Mouse (Mus musculus) adrenal gland, postnatal 14 days (tissue): ENCODE results near the gene Frmd5. TPM values are rescaled to one million over a fixed set of nuclear protein-coding genes. Genes with fewer than 3 reads are reported as not detected.

Experiments
- DNase-seq: peaks from one replicate; pipeline ENCODE4 v3.0.0; 2021; ENCODE audit warnings: mixed read lengths
- total RNA-seq: library from RNA; stranded (reverse); gene quantifications from 2 replicates; pipeline ENCODE4 v1.2.3, GENCODE M21; 2021

Gene Frmd5
- total RNA-seq, 1 experiment from 2014 or later: 102 TPM

DNA sequence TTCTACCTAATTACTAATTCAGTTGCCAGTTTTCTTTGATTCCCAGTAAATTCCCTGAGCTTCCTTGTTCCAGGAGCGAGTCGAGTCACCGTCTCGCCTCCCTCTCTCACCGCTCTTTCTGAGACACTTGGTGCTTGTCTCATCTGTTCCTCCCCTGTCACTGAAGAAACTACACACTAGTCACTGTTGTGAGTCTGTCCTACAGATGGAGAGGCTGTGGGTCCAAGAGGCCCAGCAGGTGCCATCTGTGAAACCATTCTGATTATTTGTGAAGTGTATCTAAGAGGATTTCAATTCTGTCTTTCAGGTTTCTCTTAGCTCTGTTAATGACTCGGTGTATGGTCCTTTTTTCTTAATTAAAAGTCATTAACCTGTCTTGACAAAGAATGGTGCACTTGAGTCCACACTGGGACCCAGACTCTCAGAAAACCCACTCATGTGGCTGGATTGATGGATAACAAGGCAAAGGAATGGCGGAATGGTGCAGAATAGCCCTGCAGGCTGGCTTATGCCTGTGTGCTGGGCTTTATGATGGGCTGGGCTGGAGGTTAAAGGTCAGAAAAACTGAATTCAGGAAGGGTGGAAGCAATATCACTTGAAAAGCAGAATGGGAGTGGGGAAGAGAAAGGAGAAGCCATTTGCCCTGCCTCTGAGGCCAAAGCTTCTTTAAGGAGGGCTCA is 186.2 kb downstream of the Frmd5 start:
- DNase-seq: no peak

DNA sequence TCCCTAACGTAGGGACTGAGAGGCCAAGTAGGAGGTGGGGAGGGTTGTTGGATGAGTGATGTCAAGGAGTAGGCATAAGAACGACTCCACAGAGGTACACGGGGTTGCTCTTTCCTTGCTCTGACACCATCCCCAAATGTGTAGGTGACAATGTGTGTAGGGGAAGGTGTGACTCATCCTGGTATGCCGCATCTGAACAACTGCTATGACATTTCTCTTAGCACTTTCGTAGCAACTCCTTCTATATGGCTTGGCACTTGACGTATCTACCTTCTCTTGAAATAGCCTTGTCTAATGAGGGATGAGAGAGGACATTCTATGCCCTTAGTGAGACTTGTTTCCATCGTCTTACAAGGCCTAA is 191.7 kb downstream of the Frmd5 start:
- no peak for DNase-seq

DNA sequence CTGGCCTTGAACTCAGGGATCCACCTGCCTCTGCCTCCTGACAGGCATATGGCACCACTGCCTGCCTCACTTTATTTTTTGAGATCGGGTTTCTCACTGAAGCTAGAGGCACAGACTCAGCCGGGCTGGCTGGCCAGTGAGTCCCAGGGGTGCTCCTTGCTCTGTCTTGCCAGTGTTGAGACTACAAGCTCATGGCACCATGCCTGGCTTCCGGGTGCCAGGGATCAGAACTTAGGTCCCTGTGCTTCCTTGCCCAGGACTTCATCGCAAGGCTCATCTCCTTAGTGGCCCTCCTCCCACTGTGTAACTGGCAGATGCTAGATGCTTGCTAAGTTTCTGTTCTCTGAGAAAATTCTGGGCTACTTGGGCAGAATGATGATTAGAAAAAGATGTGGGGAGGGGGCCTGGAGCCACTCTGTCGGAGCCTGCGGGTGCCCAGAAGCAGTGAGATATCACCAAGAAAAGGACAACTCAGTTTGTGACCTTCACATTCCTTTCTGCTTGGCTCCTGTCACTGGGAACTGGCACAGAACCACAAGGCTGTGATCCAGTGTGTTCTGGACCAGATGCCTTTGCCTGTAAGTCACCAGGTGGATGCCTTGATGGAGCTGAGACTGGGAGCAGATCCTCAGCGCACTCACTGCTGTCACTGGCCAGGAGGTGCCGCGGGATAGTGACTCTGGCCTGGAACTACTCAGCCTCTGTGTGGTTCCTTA is 192.2 kb downstream of the Frmd5 start:
- DNase-seq: peak; percentile 74

DNA sequence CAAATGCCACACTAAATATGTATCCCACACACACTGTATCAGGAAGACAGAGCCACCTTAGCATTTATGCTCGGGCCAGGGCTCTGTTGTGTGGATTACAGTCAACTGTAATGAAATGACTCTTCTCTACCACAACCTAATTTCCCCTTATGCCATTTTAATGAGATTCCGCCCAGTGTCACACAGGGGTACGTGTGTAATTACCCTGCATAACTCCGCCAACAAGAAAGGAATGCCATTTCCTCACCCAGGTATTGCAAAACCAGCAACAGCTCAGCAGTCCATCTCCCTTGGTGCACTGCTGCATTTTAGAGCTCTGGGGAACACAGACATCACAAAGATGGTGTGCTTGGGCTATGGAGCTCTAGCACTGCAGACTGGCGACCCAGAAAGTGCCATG is 194.8 kb downstream of the Frmd5 start:
- DNase-seq: peak; percentile 31

DNA sequence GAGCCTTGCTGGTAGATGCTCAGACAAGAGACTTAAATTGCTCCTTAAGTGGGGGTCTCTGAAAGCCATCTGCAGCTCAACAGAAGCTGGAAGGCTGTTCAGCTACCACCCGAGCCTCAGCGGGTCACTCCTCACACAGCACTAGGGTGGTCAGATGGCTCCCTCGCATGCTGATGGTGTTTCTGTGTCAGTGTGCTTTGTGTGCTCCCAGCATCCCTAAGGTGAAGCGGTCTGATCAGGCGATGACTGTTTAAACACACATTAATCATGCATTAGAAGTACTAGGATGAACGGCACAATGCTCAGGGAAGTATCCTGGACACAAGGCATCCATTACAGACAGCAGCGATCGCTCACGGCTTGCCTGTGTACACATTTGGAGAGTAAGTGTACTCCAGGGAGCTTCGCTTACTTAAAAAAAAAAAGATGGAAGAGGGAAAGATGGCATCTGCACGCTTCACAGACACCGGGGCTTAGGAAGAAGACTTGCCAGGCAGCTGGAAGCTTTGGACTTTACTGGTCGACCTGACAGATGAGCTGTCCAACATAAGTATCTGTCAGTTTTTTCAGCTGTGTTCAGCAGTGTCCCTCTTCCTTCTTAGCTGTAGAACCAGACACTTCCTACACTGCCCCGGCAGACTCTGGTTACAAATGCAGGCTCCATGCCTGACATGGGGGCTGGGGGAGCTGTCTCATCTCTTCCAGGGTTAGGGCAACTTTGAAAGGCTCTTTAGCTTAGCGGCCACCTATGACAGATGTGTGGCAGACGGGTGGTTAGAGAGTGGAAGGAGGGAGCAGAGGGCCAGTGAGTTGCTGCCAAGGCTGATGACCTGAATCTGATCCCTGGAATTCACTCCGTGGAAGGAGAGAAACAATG is 196.6 kb downstream of the Frmd5 start:
- peak; percentile 40 for DNase-seq

DNA sequence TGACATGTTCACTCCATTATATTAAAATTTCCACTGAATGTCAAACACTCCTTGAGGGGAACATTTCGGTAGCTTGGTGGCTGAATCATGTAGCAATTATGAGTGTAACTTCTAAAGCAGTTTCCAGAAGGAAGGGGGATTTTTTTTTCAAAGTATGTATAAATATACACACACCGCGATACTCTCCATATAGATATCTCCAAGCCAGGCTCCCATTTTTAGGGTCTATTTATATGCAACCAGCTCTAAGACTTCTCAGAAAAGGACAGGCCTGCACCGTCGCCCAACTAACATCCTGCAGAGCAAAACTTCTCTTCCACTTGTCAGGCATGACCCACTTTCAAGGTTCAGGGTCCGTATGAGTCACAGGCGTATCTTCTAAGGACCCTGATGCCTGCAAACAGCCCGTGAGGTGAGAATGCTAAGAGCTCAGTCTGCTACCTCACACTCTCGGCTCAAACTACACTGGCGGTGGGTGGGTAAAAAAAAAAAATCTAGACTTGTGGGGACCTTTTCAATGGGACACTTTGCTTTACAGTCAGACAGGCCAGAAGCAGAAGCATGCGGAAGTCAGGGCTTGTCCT is 197.7 kb downstream of the Frmd5 start:
- peak; percentile 51 for DNase-seq

DNA sequence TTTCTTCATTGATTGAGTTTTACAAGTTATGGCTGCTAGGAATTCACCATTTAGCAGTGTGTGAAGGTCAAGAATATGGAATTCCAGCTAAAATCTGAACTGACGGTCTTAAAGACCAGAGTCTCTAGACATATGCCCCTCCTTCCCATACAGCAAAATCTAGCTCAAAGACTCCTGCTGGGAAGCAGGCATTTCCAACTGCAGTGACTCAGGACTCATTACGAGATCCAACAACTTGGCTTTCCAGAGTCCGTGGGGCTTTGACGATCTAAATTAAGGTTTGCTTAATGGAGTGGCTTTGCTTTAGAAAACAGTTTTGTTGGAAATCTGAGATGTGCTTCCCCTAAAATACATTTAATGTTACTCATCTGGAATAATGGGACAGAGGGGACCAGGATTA is 204.5 kb downstream of the Frmd5 start:
- no peak for DNase-seq

DNA sequence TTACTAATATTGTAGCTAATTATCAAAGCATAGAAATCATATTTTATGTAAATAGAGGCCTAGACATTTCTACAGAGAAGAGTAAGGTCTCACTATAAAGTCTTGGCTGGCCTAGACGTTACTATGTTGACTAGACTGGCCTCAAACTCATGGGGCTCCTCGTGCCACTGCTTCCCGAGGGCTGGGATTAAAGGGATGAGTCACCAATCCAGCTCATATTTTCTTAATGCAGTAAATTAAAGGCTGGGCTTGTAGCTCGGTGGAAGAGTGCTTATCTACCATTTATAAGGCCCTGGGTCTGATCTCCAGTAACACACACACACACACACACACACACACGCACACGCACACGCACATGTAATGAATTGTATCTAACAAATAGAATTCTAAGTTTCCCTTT is 205.3 kb downstream of the Frmd5 start:
- no peak for DNase-seq

DNA sequence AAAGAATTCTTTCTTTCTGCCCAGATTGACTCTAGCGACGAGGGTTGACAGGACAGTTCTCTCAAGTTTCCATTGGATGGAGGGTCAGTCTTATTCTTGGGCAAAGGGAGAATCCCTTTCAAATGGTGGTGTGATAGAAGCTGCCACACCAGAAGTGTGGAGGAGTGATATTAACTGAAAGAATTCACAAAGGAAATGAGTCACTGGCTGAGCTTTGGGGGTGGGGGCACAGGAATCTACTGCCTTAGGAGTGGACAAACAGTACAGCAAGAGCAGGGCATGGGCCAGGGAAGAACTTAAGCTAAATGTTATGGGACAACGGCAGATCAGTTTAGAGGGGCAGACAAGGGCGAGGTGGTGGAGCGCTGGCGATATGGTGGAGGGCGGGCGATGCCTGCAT is 206.2 kb downstream of the Frmd5 start:
- no peak for DNase-seq

DNA sequence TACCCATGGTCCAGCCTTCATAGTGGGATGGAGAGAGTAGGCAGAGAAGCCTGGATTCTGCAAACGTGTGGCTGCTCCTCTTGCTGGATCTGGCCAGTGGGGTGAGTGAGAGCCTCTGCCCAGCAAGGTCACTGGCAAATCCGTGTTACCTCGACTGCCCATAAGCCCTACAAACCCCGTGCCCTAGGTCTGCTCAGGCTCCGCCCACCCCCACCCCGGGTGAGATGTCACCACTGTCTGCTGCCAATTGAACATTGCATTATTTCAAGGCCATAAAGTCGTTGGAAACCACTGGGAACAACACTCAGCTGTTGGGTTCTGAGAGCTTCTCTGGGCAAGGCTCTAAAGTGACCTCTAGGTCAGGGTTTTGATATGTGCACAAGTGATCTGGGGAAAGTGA is 208.6 kb downstream of the Frmd5 start:
- DNase-seq: no peak

DNA sequence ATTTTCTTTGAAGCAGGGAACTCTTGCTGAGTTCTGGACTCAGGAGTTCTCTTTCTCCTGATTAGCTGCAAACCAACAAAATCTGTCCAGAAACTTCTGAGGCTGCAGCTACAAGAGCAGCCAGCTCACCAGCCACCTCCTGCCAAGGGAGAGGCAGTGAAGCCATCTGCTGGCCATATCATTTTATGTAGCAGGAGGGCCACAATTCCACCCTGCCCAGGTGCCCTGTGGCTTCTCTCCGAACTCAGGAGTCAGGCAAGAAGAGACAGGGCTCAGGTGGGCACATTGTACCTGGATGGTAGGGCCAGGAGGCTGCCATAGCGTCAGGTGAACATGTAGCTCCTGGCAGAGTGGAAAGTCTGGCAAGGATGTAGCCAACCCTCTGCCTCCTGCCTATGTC is 210.3 kb downstream of the Frmd5 start:
- no peak for DNase-seq

DNA sequence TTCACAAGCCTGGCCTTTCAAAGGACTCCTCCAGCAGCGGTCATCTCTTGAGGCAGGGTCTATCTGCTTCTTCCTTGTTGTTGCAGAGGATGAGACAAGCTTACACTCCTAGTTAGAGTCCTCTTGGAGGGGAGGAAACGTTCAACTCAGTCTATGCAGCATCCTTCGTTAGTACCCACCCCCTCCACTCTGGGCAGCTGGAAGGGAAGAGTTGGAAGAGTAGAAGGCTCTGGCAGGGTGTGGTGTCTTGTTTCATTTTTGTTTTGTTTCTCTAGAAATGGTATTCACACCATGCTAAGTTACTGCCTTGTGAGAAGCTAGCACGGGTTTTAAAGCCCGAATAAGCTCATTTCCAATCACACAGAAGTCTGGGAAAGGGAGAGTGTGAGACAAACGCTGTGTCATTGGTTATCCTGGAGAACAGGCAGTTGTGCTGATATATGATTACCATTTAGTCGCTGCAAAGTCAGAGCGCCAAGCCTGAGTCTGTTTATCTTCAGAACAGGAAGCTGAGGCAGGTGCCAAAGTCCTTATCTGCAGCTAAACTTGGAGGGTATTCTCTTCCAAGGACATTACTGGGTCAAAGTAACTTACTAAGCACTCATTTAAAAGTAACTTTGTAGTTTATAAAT is 212.1 kb downstream of the Frmd5 start:
- DNase-seq: peak; percentile 49

DNA sequence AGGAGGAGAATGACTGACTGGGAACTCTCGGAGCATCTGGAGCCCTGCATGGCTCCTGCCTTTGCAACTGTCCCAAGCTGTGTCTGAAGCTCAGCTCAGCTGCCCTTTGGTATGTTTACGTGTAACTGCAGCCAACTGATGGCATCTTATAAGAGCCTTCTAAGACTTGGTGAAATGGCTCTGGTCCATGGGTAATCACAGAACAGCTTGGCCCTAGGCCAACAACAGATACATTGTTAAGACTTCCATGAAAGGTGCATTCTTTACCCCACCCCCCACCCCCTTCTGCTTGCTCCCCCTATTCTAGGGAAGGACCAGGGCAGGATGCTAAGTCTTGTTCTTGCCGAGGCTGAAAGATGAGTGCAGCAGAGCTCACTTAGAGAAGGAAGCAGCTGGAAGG is 212.8 kb downstream of the Frmd5 start:
- DNase-seq: no peak

DNA sequence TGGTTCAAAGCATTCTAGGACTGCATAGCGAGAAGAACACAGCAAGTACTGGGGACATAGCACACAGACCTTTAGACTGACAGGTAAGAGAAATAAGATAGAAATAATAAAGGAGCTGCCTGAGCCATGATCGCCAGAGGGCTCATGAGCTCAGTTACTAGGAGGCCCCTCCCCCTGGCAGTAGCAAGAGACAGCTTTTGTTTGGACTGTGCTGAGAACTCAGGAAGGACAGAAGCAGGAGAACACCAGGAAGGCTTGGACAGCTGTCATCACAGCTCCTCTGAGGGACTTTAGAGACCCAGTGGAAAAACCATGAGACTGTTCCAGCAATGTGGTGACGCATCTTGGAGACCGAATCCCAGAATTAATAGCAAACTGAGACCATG is 218.6 kb downstream of the Frmd5 start:
- no peak for DNase-seq

DNA sequence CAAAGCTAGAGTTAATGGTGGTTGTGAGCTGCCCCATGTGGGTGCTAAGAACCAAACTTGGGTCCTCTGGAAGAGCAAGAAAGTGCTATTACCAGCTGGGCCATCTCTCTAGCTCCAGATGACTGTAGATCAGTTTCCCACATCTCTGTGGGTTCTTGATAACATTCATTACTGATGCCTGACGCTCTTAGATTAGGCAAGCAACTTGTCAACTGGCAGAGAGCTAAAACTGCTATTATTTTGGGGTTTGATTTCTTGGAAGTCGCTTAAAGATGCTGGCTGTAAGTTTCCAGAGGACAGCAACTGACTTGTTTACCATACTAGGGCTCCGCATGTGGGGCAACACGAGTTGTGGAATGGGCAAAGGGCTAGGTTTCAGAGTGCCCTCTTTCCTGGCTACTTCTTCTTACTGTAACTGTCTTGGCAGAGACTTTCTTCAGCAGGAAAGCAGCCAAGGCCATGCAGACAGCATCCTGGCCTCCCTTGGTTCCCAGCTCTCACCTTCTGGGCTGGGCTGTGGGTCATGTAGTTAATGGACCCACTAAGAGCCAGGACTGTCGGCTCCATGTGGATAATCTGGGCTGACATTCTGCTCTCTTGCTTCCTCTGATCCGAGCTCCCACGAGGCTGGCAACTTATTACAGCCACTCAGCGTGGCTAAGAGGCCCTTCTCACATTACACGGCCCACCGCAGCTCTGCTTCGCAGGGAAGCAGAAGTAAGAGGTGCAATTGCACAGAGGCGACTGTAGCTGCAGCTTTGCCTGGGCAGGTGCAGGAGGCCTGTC is 219.2 kb downstream of the Frmd5 start:
- peak; percentile 31 for DNase-seq

DNA sequence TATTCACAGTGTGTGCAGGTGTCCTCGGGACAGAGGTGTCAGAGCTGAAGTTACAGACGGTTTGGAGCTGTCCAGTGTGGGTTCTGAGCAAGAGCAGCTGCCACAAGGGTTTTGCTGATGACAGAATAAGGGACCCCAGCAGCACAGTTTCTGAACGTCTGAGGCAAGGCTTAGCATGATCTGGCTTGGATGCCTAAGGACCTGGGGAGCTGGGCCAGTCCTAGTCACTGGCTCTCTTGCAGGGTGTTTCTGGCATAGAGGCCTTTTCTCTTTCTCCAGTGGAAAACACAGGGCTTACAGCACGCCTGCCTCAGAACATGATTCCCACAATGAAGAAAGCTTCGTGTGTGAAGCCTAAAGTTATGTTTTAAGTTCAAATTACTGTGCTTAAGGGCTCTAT is 222.2 kb downstream of the Frmd5 start:
- DNase-seq: no peak

DNA sequence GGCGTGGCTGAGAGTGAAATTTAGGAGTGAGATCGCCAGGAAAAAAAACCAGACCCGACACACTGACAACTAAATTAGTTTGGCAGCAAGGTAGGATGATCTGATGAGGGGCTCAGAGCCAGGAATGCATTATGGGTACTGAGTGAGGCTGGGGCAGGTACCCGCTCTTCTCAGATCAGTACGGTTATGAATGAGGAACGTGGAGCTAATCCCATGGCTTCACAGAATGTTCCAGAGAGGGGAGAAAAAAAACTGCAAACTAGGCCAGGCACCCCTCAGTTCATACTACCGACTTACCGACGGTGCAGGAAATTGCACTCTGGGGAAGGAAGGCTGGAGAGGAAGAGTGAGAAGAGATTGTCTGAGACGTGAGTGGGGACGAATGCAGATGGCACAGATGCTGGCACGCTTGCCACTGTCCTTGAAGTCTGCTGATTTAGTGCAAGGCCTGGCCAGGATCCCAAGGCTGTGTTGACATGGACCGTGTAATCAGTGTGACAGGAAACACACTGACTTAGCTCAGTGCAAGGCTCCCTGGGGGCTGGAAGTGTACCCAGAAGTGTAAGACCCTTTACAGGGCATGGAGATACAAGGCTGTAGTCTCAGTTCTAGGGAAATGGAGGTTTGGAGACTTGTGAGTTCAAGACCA is 223.3 kb downstream of the Frmd5 start:
- DNase-seq: peak; percentile 91

DNA sequence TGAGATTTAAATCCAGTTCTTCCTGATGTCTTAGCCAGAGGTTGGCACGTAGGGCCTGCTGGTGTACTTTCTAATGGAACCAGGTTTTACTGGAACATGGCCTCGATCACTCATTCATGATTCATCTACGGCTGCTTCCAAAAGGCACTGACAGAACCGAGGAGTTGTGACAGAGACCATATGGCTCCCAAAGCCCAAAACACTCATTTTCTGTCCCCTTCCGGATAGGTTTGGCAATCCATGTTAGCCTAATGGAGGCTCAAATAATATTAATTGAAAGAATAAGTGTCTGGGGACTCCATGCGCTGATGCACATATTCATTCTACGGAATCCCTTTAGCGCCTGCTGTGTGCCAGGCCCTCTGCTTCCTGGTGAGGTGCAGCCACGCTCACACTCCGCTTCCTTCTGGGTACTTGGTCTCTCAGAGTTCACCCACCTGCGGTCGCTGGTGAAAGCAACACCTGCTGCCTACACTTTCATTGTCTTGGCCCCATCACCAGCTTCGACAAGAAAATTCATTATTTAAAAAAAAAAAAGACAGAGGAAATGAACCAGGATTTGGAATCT is 224.0 kb downstream of the Frmd5 start:
- peak; percentile 24 for DNase-seq

DNA sequence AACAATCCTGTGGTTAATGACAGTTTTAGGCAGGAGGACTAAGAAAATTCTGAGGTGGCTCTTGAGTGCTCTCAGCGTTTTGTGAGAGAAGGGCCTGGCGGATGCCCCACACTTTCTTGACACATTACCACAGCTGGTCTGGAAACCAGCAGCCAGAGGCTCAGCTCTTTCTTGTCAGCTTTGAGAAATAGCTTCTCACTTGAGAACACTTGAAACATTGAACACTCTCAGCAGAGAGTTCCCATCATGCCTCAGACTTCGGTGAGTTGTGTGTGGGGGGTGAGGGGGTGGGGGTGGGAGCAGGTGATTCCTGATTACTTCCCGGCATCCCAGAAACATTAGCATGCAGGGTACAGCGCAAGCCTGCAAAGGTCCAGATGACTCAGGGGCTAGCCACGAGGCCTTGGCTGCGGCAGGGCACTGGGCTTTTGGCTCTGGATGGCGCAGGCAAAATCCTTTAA is 231.1 kb downstream of the Frmd5 start:
- DNase-seq: peak; percentile 71

DNA sequence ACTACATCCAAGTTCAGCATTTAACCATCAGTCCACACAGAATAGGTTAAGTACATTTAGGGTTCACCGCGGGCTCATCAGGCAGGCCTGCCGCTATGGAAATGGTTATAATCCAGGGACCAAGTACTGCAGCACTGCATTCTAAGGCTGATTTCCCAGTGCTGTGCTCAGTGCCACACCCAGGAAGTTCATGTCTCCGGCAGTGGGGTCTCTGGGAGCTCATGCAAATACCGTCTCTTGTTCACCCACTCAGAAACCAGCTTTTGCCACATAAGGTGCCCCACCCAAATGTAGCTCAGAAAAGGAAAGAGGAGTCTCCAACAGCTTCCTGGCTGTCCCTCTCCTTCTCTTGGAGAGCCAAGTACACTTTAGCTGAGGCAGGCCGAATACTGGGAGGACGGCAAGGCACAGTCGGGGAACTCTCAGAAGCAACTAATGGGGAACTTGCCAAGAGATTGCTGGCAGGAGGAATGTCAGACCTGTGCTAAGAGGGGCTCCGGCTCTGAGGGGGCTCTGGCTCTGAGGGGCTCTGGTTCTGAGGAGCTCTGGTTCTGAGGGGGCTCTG is 232.7 kb downstream of the Frmd5 start:
- no peak for DNase-seq
